Mouse (Mus musculus) midbrain, embryonic 16.5 days (tissue): ENCODE results near the gene BC049352. TPM values are rescaled to one million over a fixed set of nuclear protein-coding genes. Genes with fewer than 3 reads are reported as not detected.

Experiments used
- ATAC-seq: fragments of 200-750 bp; cut with Nextera tagmentation; 2 replicates; pipeline ENCODE4 v1.8.0; 2017; ENCODE audit warnings: moderate TSS enrichment
- H3K27ac ChIP-seq: fragments of 300-500 bp; sonication (generic); 2 replicates; pipeline ENCODE4 v1.5.1; 2014; ENCODE audit warnings: mild to moderate bottlenecking, low read length, mixed read lengths
- H3K27me3 ChIP-seq: fragments of 300-500 bp; sonication (generic); 2 replicates; pipeline ENCODE4 v1.6.1; 2014; ENCODE audit warnings: low read depth, low read length, mixed read lengths; ENCODE audit not compliant: control insufficient read depth, insufficient read depth
- H3K36me3 ChIP-seq: fragments of 300-500 bp; sonication (generic); 2 replicates; pipeline ENCODE4 v1.6.1; 2014; ENCODE audit warnings: mild to moderate bottlenecking, low read length, moderate library complexity, mixed read lengths; ENCODE audit not compliant: control insufficient read depth, insufficient read depth
- H3K4me1 ChIP-seq: fragments of 300-500 bp; sonication (generic); 2 replicates; pipeline ENCODE4 v1.6.1; 2014; ENCODE audit warnings: mild to moderate bottlenecking, low read length, mixed read lengths; ENCODE audit not compliant: control insufficient read depth, insufficient read depth
- H3K4me2 ChIP-seq: fragments of 300-500 bp; sonication (generic); 2 replicates; pipeline ENCODE4 v1.6.1; 2014; ENCODE audit warnings: mild to moderate bottlenecking, low read length, mixed read lengths
- H3K4me3 ChIP-seq: fragments of 300-500 bp; sonication (generic); 2 replicates; pipeline ENCODE4 v1.5.1; 2014; ENCODE audit warnings: low read depth, mild to moderate bottlenecking, low read length, moderate library complexity, mixed read lengths
- H3K9ac ChIP-seq: fragments of 300-500 bp; sonication (generic); 2 replicates; pipeline ENCODE4 v1.6.1; 2014; ENCODE audit warnings: low read depth, low read length, mixed read lengths
- H3K9me3 ChIP-seq: fragments of 300-500 bp; sonication (generic); replicated peaks from 2 replicates; pipeline ENCODE4 v1.6.1; 2014; ENCODE audit warnings: mild to moderate bottlenecking, low read length, mixed read lengths; ENCODE audit not compliant: control insufficient read depth, poor library complexity, severe bottlenecking
- WGBS: fragments of 180-500 bp; shearing (Covaris S2); extraction: QIAGEN DNeasy Blood & Tissue Kit; methylation state at CpG from one replicate; pipeline ENCODE4 v1.1.7; 2014; 5-methylcytosine and 5-hydroxymethylcytosine counted together
- polyA plus RNA-seq: library from polyadenylated mRNA; unstranded; fragments of >200 nt; fragmentation: Nextera tagmentation; extraction: Ambion mirVana; gene quantifications from 2 replicates; pipeline ENCODE4 v1.2.1, GENCODE M21; 2015

The BC049352 gene
- polyA plus RNA-seq, 1 experiment from 2014 or later = 0.18 TPM

- no peak for ATAC-seq
- H3K27ac ChIP-seq = no peak overlapping the region
- H3K36me3 ChIP-seq = no peaks in the 10 kb centered on the region
- WGBS = 76% methylated on average over 9 of the region's 9 CpGs
- H3K27me3 ChIP-seq = no peaks in the 10 kb centered on the region
- H3K4me1 ChIP-seq = no peaks in the 10 kb centered on the region
- H3K4me3 ChIP-seq = no peak overlapping the region
- H3K9ac ChIP-seq = no peak overlapping the region
- H3K9me3 ChIP-seq = no peaks in the 10 kb centered on the region
- H3K4me2 ChIP-seq = no peak overlapping the region
These were observed 20.4 kb downstream of the BC049352 start for GRCm38 (mm10) chr9:45202021-45202798.

- no peak for ATAC-seq
- no peak within 1 kb of the TSS for H3K4me3 ChIP-seq
- no peak within 1 kb of the TSS for H3K9ac ChIP-seq
- no peak within 1 kb of the TSS for H3K27ac ChIP-seq
- H3K27me3 ChIP-seq = no peaks in the 10 kb centered on the region
- no peaks in the 10 kb centered on the region for H3K4me1 ChIP-seq
- H3K36me3 ChIP-seq = no peaks in the 10 kb centered on the region
- no peaks in the 10 kb centered on the region for H3K9me3 ChIP-seq
- no peak within 1 kb of the TSS for H3K4me2 ChIP-seq
- 81% methylated on average over 8 of the region's 8 CpGs for WGBS
These were observed 22.1 kb downstream of the BC049352 start, which contains the start of gene Tmprss4 for GRCm38 (mm10) chr9:45203797-45204410. TSS of gene Tmprss4 (minus strand) at chr9:45204092.

- Histone ChIP-seq H3K4me1 (no peaks in the 10 kb centered on the region), H3K36me3 (no peaks in the 10 kb centered on the region), H3K9ac (no peak overlapping the region), H3K27me3 (no peaks in the 10 kb centered on the region), H3K4me2 (no peak overlapping the region), H3K9me3 (no peaks in the 10 kb centered on the region), H3K27ac (no peak overlapping the region), H3K4me3 (no peak overlapping the region)
- ATAC-seq = no peak
- WGBS = 77% methylated on average over 5 of the region's 5 CpGs
These were observed 23.3 kb downstream of the BC049352 start for GRCm38 (mm10) chr9:45205143-45205542.

GRCm38 (mm10) chr9:45206121-45206520 lies 24.3 kb downstream of the BC049352 start:
- Histone ChIP-seq H3K4me3 (no peak overlapping the region), H3K4me2 (no peak overlapping the region), H3K27ac (no peak overlapping the region), H3K9me3 (no peaks in the 10 kb centered on the region), H3K36me3 (no peaks in the 10 kb centered on the region), H3K4me1 (no peaks in the 10 kb centered on the region), H3K9ac (no peak overlapping the region), H3K27me3 (no peaks in the 10 kb centered on the region)
- 74% methylated on average over 4 of the region's 4 CpGs for WGBS
- no peak for ATAC-seq

- Histone ChIP-seq H3K9me3 (no peaks in the 10 kb centered on the region), H3K4me1 (no peaks in the 10 kb centered on the region), H3K27ac (no peak overlapping the region), H3K36me3 (no peaks in the 10 kb centered on the region), H3K4me2 (no peak overlapping the region), H3K4me3 (no peak overlapping the region), H3K9ac (no peak overlapping the region), H3K27me3 (no peaks in the 10 kb centered on the region)
- WGBS = 82% methylated on average over 7 of the region's 7 CpGs
- ATAC-seq = no peak
These were observed 25.4 kb downstream of the BC049352 start for GRCm38 (mm10) chr9:45207015-45207743.

- Histone ChIP-seq H3K9ac (no peak overlapping the region), H3K36me3 (no peaks in the 10 kb centered on the region), H3K27ac (no peak overlapping the region), H3K27me3 (no peaks in the 10 kb centered on the region), H3K9me3 (no peaks in the 10 kb centered on the region), H3K4me1 (no peaks in the 10 kb centered on the region; the same call in 1 of the 2 replicates), H3K4me3 (no peak overlapping the region), H3K4me2 (no peak overlapping the region)
- 65% methylated on average over 6 of the region's 6 CpGs for WGBS
- no peak for ATAC-seq
These were observed 30.2 kb downstream of the BC049352 start for GRCm38 (mm10) chr9:45212001-45212400.

- 54% methylated on average over 11 of the region's 11 CpGs for WGBS
- H3K27ac ChIP-seq = no peak overlapping the region
- H3K36me3 ChIP-seq = no peaks in the 10 kb centered on the region
- no peak overlapping the region for H3K4me2 ChIP-seq
- no peak overlapping the region for H3K9ac ChIP-seq
- H3K4me1 ChIP-seq = no peaks in the 10 kb centered on the region; the same call in 1 of the 2 replicates
- H3K9me3 ChIP-seq = no peaks in the 10 kb centered on the region
- no peak for ATAC-seq
- no peak overlapping the region for H3K4me3 ChIP-seq
- H3K27me3 ChIP-seq = no peaks in the 10 kb centered on the region
These were observed 33.8 kb downstream of the BC049352 start for GRCm38 (mm10) chr9:45215526-45216179.

GRCm38 (mm10) chr9:45219644-45220043 lies 37.8 kb downstream of the BC049352 start:
- Histone ChIP-seq H3K9ac (no peak overlapping the region), H3K4me1 (no peaks in the 10 kb centered on the region; the same call in 1 of the 2 replicates), H3K36me3 (no peaks in the 10 kb centered on the region), H3K9me3 (no peaks in the 10 kb centered on the region), H3K4me3 (no peak overlapping the region), H3K27me3 (no peaks in the 10 kb centered on the region), H3K27ac (no peak overlapping the region), H3K4me2 (no peak overlapping the region)
- no peak for ATAC-seq
- WGBS = 92% methylated on average over 3 of the region's 3 CpGs
